Mouse (Mus musculus): Measurements from ENCODE around the gene Ranbp3. TPM values are rescaled to one million over a fixed set of nuclear protein-coding genes. Genes with fewer than 3 reads are reported as not detected.

Ranbp3 gene
- polyA plus RNA-seq, 1 experiment from 2014 or later: 73.5 TPM

- H3K27me3 ChIP-seq (replicated peaks): no peaks in the 10 kb centered on the region
- 85% methylated on average over 5 of the region's 5 CpGs for WGBS
- H3K4me3 ChIP-seq (replicated peaks): no peak overlapping the region
- H3K4me1 ChIP-seq (replicated peaks): 0 out of 2 replicates have a peak, but pooled peaks cover 2% of the 10 kb centered on the region
- H3K4me2 ChIP-seq (replicated peaks): no peak overlapping the region
- H3K9me3 ChIP-seq: no peaks in the 10 kb centered on the region
- peaks cover 30% of the 10 kb centered on the region for H3K36me3 ChIP-seq
- no peak for ATAC-seq
- no peak overlapping the region for H3K9ac ChIP-seq
- no peak overlapping the region for H3K27ac ChIP-seq
Measured at GRCm38 (mm10) chr17:56683546-56684140, 10.5 kb downstream of the Ranbp3 start.

- peaks cover 37% of the 10 kb centered on the region for H3K36me3 ChIP-seq
- no peaks in the 10 kb centered on the region for H3K9me3 ChIP-seq
- no peak overlapping the region for H3K4me2 ChIP-seq (replicated peaks)
- no peak overlapping the region for H3K27ac ChIP-seq
- no peak overlapping the region for H3K4me3 ChIP-seq (replicated peaks)
- WGBS: 85% methylated on average over 2 of the region's 2 CpGs
- no peak overlapping the region for H3K9ac ChIP-seq
- no peaks in the 10 kb centered on the region for H3K27me3 ChIP-seq (replicated peaks)
- ATAC-seq: no peak
- no peaks in the 10 kb centered on the region for H3K4me1 ChIP-seq (replicated peaks)
Measured at GRCm38 (mm10) chr17:56684649-56685048, 11.6 kb downstream of the Ranbp3 start.

- Histone ChIP-seq H3K9ac (no peak overlapping the region), H3K27me3 (replicated peaks) (no peaks in the 10 kb centered on the region), H3K27ac (no peak overlapping the region), H3K4me1 (replicated peaks) (no peaks in the 10 kb centered on the region), H3K4me3 (replicated peaks) (no peak overlapping the region), H3K9me3 (no peaks in the 10 kb centered on the region), H3K36me3 (peaks cover 48% of the 10 kb centered on the region), H3K4me2 (replicated peaks) (no peak overlapping the region)
- WGBS: 92% methylated on average over 4 of the region's 4 CpGs
- ATAC-seq: no peak
Measured at GRCm38 (mm10) chr17:56686801-56687200, 13.7 kb downstream of the Ranbp3 start.

GRCm38 (mm10) chr17:56688045-56688444 lies 15.0 kb downstream of the Ranbp3 start:
- H3K27me3 ChIP-seq (replicated peaks): no peaks in the 10 kb centered on the region
- H3K27ac ChIP-seq: no peak overlapping the region
- no peak; the same call in 1 of the 2 replicates for ATAC-seq
- peaks cover 53% of the 10 kb centered on the region for H3K36me3 ChIP-seq
- no peak overlapping the region for H3K9ac ChIP-seq
- peaks cover 9% of the 10 kb centered on the region; the same call in 1 of the 2 replicates for H3K4me1 ChIP-seq (replicated peaks)
- H3K4me2 ChIP-seq (replicated peaks): no peak overlapping the region
- H3K4me3 ChIP-seq (replicated peaks): no peak overlapping the region
- no peaks in the 10 kb centered on the region for H3K9me3 ChIP-seq

- H3K9ac ChIP-seq: no peak overlapping the region
- peaks cover 53% of the 10 kb centered on the region for H3K36me3 ChIP-seq
- H3K9me3 ChIP-seq: no peaks in the 10 kb centered on the region
- 84% methylated on average over 2 of the region's 2 CpGs for WGBS
- no peak overlapping the region for H3K27ac ChIP-seq
- H3K4me3 ChIP-seq (replicated peaks): no peak overlapping the region
- no peak for ATAC-seq
- no peaks in the 10 kb centered on the region for H3K27me3 ChIP-seq (replicated peaks)
- H3K4me2 ChIP-seq (replicated peaks): no peak overlapping the region
- H3K4me1 ChIP-seq (replicated peaks): peaks cover 9% of the 10 kb centered on the region; the same call in 1 of the 2 replicates
Measured at GRCm38 (mm10) chr17:56688689-56689088, 15.6 kb downstream of the Ranbp3 start.

- 50% methylated on average over 1 of the region's 1 CpGs for WGBS
- no peak overlapping the region for H3K27ac ChIP-seq
- H3K4me1 ChIP-seq (replicated peaks): peaks cover 9% of the 10 kb centered on the region; the same call in 1 of the 2 replicates
- no peak for ATAC-seq
- H3K4me2 ChIP-seq (replicated peaks): no peak overlapping the region
- H3K9me3 ChIP-seq: no peaks in the 10 kb centered on the region
- H3K4me3 ChIP-seq (replicated peaks): no peak overlapping the region
- H3K27me3 ChIP-seq (replicated peaks): no peaks in the 10 kb centered on the region
- 0 out of 2 replicates have a peak overlapping the region, but pooled peaks have one; percentile 1 for H3K9ac ChIP-seq
- H3K36me3 ChIP-seq: peaks cover 58% of the 10 kb centered on the region
Measured at GRCm38 (mm10) chr17:56693395-56693794, 20.3 kb downstream of the Ranbp3 start.

- H3K27ac ChIP-seq: no peak overlapping the region
- H3K9me3 ChIP-seq: no peaks in the 10 kb centered on the region
- WGBS: 63% methylated on average over 6 of the region's 6 CpGs
- no peak overlapping the region for H3K4me3 ChIP-seq (replicated peaks)
- peaks cover 9% of the 10 kb centered on the region; the same call in 1 of the 2 replicates for H3K4me1 ChIP-seq (replicated peaks)
- H3K36me3 ChIP-seq: peaks cover 58% of the 10 kb centered on the region
- H3K9ac ChIP-seq: no peak overlapping the region
- ATAC-seq: peak; percentile 52; the same call in 1 of the 2 replicates
- no peak overlapping the region for H3K4me2 ChIP-seq (replicated peaks)
- no peaks in the 10 kb centered on the region for H3K27me3 ChIP-seq (replicated peaks)
Measured at GRCm38 (mm10) chr17:56693851-56694310, 20.8 kb downstream of the Ranbp3 start.

GRCm38 (mm10) chr17:56700451-56700850 lies 27.4 kb downstream of the Ranbp3 start:
- H3K9me3 ChIP-seq: no peaks in the 10 kb centered on the region
- 75% methylated on average over 2 of the region's 2 CpGs for WGBS
- no peak overlapping the region for H3K4me3 ChIP-seq (replicated peaks)
- no peak for ATAC-seq
- H3K27ac ChIP-seq: no peak overlapping the region
- H3K9ac ChIP-seq: no peak overlapping the region
- no peak overlapping the region for H3K4me2 ChIP-seq (replicated peaks)
- no peaks in the 10 kb centered on the region for H3K27me3 ChIP-seq (replicated peaks)
- peaks cover 80% of the 10 kb centered on the region for H3K36me3 ChIP-seq
- H3K4me1 ChIP-seq (replicated peaks): no peaks in the 10 kb centered on the region

- no peak for ATAC-seq
- H3K9ac ChIP-seq: no peak overlapping the region
- no peak overlapping the region for H3K4me3 ChIP-seq (replicated peaks)
- H3K4me1 ChIP-seq (replicated peaks): no peaks in the 10 kb centered on the region
- H3K9me3 ChIP-seq: no peaks in the 10 kb centered on the region
- peaks cover 82% of the 10 kb centered on the region for H3K36me3 ChIP-seq
- H3K4me2 ChIP-seq (replicated peaks): no peak overlapping the region
- no peak overlapping the region for H3K27ac ChIP-seq
- WGBS: 81% methylated on average over 4 of the region's 4 CpGs
- H3K27me3 ChIP-seq (replicated peaks): no peaks in the 10 kb centered on the region
Measured at GRCm38 (mm10) chr17:56703038-56703437, 29.9 kb downstream of the Ranbp3 start.

GRCm38 (mm10) chr17:56706515-56706914 lies 33.4 kb downstream of the Ranbp3 start:
- Histone ChIP-seq H3K27me3 (replicated peaks) (no peaks in the 10 kb centered on the region), H3K9ac (no peak overlapping the region), H3K4me1 (replicated peaks) (no peaks in the 10 kb centered on the region), H3K4me3 (replicated peaks) (no peak overlapping the region), H3K9me3 (no peaks in the 10 kb centered on the region), H3K4me2 (replicated peaks) (no peak overlapping the region), H3K36me3 (peaks cover 91% of the 10 kb centered on the region), H3K27ac (no peak overlapping the region)
- 90% methylated on average over 1 of the region's 1 CpGs for WGBS
- no peak for ATAC-seq

GRCm38 (mm10) chr17:56708692-56709091 lies 35.6 kb downstream of the Ranbp3 start:
- Histone ChIP-seq H3K27me3 (replicated peaks) (no peaks in the 10 kb centered on the region), H3K4me1 (replicated peaks) (no peaks in the 10 kb centered on the region), H3K4me3 (replicated peaks) (no peak overlapping the region), H3K36me3 (peaks cover 79% of the 10 kb centered on the region), H3K4me2 (replicated peaks) (no peak overlapping the region), H3K9me3 (no peaks in the 10 kb centered on the region), H3K9ac (no peak overlapping the region), H3K27ac (no peak overlapping the region)
- no peak for ATAC-seq
- 82% methylated on average over 4 of the region's 4 CpGs for WGBS

- ATAC-seq: no peak
- H3K36me3 ChIP-seq: peaks cover 70% of the 10 kb centered on the region
- H3K4me2 ChIP-seq (replicated peaks): no peak overlapping the region
- H3K4me1 ChIP-seq (replicated peaks): no peaks in the 10 kb centered on the region
- H3K9me3 ChIP-seq: no peaks in the 10 kb centered on the region
- no peak overlapping the region for H3K27ac ChIP-seq
- no peak overlapping the region for H3K9ac ChIP-seq
- no peaks in the 10 kb centered on the region for H3K27me3 ChIP-seq (replicated peaks)
- H3K4me3 ChIP-seq (replicated peaks): no peak overlapping the region
- 91% methylated on average over 3 of the region's 3 CpGs for WGBS
Measured at GRCm38 (mm10) chr17:56709708-56710107, 36.6 kb downstream of the Ranbp3 start.

- Histone ChIP-seq H3K27me3 (replicated peaks) (no peaks in the 10 kb centered on the region), H3K9ac (no peak overlapping the region), H3K9me3 (no peaks in the 10 kb centered on the region), H3K4me3 (replicated peaks) (peak overlapping the region; percentile 80; the same call in 1 of the 2 replicates), H3K36me3 (peaks cover 17% of the 10 kb centered on the region), H3K4me2 (replicated peaks) (peak overlapping the region; percentile 79; the same call in 1 of the 2 replicates), H3K27ac (no peak overlapping the region), H3K4me1 (replicated peaks) (peaks cover 24% of the 10 kb centered on the region)
- WGBS: 67% methylated on average over 11 of the region's 11 CpGs
- ATAC-seq: no peak
Measured at GRCm38 (mm10) chr17:56715360-56715759, 42.3 kb downstream of the Ranbp3 start.
